Mouse (Mus musculus): ENCODE results near the gene Ifnl3.
"Not testable (repeated sequence)": the region's sequence is repeated elsewhere in the genome, so short reads cannot be mapped to it uniquely, and the experiment has no call there.

Ifnl3 gene

GRCm38 (mm10) chr7:28522536-28522935, at the start of gene Ifnl3:
Gene Ifnl3 (plus strand): TSS chr7:28522836.
- DNase-seq (ENCODE audit: low read depth) = not testable (repeated sequence)

- no peak for DNase-seq (ENCODE audit: low read depth)
Observed at GRCm38 (mm10) chr7:28476191-28476590, 46.4 kb upstream of the Ifnl3 start.

- no peak for DNase-seq (ENCODE audit: low read depth)
Observed at GRCm38 (mm10) chr7:28477363-28477762, 45.3 kb upstream of the Ifnl3 start.

- DNase-seq (ENCODE audit: low read depth) = no peak
Observed at GRCm38 (mm10) chr7:28478854-28479253, 43.8 kb upstream of the Ifnl3 start.

GRCm38 (mm10) chr7:28482854-28483253, 39.8 kb upstream of the Ifnl3 start:
- DNase-seq (ENCODE audit: low read depth) = no peak

GRCm38 (mm10) chr7:28484192-28484591, 38.4 kb upstream of the Ifnl3 start:
- DNase-seq (ENCODE audit: low read depth) = no peak

- peak; percentile 8 for DNase-seq (ENCODE audit: low read depth)
Observed at GRCm38 (mm10) chr7:28488030-28488491, 34.6 kb upstream of the Ifnl3 start.

GRCm38 (mm10) chr7:28490410-28490809, 32.2 kb upstream of the Ifnl3 start:
- DNase-seq (ENCODE audit: low read depth) = no peak

GRCm38 (mm10) chr7:28490903-28491302, 31.7 kb upstream of the Ifnl3 start:
- no peak for DNase-seq (ENCODE audit: low read depth)

- no peak for DNase-seq (ENCODE audit: low read depth)
Observed at GRCm38 (mm10) chr7:28492310-28492709, 30.3 kb upstream of the Ifnl3 start.

- DNase-seq (ENCODE audit: low read depth) = no peak
Observed at GRCm38 (mm10) chr7:28495426-28495825, 27.2 kb upstream of the Ifnl3 start.

- no peak for DNase-seq (ENCODE audit: low read depth)
Observed at GRCm38 (mm10) chr7:28505585-28505984, 17.1 kb upstream of the Ifnl3 start.

- DNase-seq (ENCODE audit: low read depth) = not testable (repeated sequence)
Observed at GRCm38 (mm10) chr7:28509121-28509520, 13.5 kb upstream of the Ifnl3 start.

- DNase-seq (ENCODE audit: low read depth) = not testable (repeated sequence)
Observed at GRCm38 (mm10) chr7:28510405-28510974, 12.1 kb upstream of the Ifnl3 start, which contains the start of gene Ifnl2. Gene Ifnl2 (minus strand): TSS chr7:28510455.

GRCm38 (mm10) chr7:28511441-28511840, 11.2 kb upstream of the Ifnl3 start:
- no peak for DNase-seq (ENCODE audit: low read depth)

- DNase-seq (ENCODE audit: low read depth) = peak; percentile 6
Observed at GRCm38 (mm10) chr7:28527922-28528719, 5.5 kb downstream of the Ifnl3 start.

GRCm38 (mm10) chr7:28532005-28532404, 9.4 kb downstream of the Ifnl3 start:
- DNase-seq (ENCODE audit: low read depth) = no peak

GRCm38 (mm10) chr7:28538886-28539285, 16.2 kb downstream of the Ifnl3 start:
- not testable (repeated sequence) for DNase-seq (ENCODE audit: low read depth)

- no peak for DNase-seq (ENCODE audit: low read depth)
Observed at GRCm38 (mm10) chr7:28540526-28540925, 17.9 kb downstream of the Ifnl3 start, which contains the start of gene Sycn. Gene Sycn (plus strand): TSS chr7:28540885.

GRCm38 (mm10) chr7:28544051-28544601, 21.5 kb downstream of the Ifnl3 start:
- no peak for DNase-seq (ENCODE audit: low read depth)

GRCm38 (mm10) chr7:28545048-28545890, 22.6 kb downstream of the Ifnl3 start:
- DNase-seq (ENCODE audit: low read depth) = no peak

GRCm38 (mm10) chr7:28545891-28546210, 23.2 kb downstream of the Ifnl3 start:
- DNase-seq (ENCODE audit: low read depth) = no peak
